Mouse (Mus musculus): Measurements from ENCODE around the gene Slc7a14. TPM values are rescaled to one million over a fixed set of nuclear protein-coding genes. Genes with fewer than 3 reads are reported as not detected.

Slc7a14 gene
- total and polyA plus RNA-seq, 3 experiments: under 0.01 to 0.01 TPM; not detected in 1

DNA sequence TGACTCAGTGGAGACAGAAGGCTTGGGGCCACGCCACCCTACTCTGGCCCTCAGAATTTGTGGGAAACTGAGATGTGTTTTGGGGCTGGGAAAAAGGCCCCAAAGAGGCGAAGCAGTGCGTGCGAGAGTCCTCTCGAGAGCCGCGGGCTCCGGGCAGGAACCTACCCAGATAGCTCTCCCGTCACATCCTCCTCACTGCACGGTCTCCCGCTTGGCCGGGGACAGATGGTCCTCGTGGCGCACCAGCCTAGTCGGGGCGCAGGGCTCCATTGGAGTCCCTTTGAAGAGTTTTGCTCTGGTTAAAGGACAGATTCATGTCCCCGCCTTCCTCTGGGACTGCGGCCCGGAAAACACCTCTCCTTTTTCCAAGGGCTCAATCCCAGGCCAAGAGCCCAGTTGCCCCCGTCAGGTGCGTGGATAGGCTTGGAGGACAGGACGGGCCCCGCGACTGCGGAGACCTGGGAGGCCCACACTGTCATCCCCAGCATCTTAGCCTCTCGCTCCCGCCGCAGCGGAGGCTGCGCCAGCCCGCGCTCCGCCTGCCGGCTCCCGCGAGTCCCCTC is 726 bp downstream of the Slc7a14 start:
- Histone ChIP-seq H3K4me3 (ENCODE audit: control insufficient read depth in 1 of 2, insufficient read depth in 1 of 2, low read depth in 2 of 2, low read length in 2 of 2) (no peak overlapping the region), H3K4me1 (ENCODE audit: control insufficient read depth in 1 of 2, insufficient read depth in 2 of 2, low read length in 2 of 2) (no peaks in the 10 kb centered on the region), H3K9ac (ENCODE audit: control insufficient read depth, low read depth, low read length, poor library complexity, severe bottlenecking) (no peak overlapping the region), H3K36me3 (ENCODE audit: control insufficient read depth in 1 of 2, insufficient read depth in 2 of 2, low read length in 2 of 2) (no peaks in the 10 kb centered on the region), H3K27ac (ENCODE audit: control insufficient read depth, low read depth, low read length) (no peak overlapping the region), H3K9me3 (replicated peaks; ENCODE audit: insufficient read depth, low read length) (no peaks in the 10 kb centered on the region), H3K27me3 (ENCODE audit: control insufficient read depth in 1 of 2, insufficient read depth in 2 of 2, low read length in 2 of 2) (no peaks in the 10 kb centered on the region), H3K79me2 (ENCODE audit: control insufficient read depth, insufficient read depth, low read length, poor library complexity) (no peaks in the 10 kb centered on the region)
- DNase-seq (ENCODE audit: low read depth, low spot score): no peak
- TF ChIP-seq TAL1 (IDR thresholded peaks at IDR 0.05; ENCODE audit: low read length) (no peak), POLR2AphosphoS2 (IDR thresholded peaks at IDR 0.05; ENCODE audit: low read length) (no peak), MYC (IDR thresholded peaks at IDR 0.05; ENCODE audit: low read depth, low read length) (no peak), JUND (IDR thresholded peaks at IDR 0.05; ENCODE audit: low read depth, low read length) (no peak), MAZ (IDR thresholded peaks at IDR 0.05; ENCODE audit: low read depth, low read length) (no peak), ETS1 (IDR thresholded peaks at IDR 0.05; ENCODE audit: low read depth, low read length) (no peak)

DNA sequence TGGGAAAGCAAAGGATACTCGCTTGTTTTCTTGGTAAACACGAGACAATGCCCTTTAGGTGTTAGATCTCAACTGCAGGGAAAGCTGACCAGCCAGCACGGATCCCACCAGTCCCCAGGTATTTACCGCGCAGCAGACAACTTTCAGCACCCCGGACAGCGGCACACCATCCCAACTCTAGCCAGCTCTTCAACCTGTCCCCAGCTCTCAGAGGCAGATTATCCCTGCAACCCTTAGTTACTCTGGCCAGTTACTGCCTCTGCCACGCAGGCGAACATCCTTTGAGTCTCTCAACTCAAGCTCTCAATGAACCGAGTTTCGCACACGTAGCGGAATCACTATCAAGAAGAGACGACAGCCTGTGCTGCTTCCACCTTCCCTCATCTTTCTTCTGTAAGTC is 1.3 kb downstream of the Slc7a14 start:
- peak; percentile 38 for DNase-seq (ENCODE audit: low read depth, low spot score)
- H3K36me3 ChIP-seq (ENCODE audit: control insufficient read depth in 1 of 2, insufficient read depth in 2 of 2, low read length in 2 of 2): no peaks in the 10 kb centered on the region
- H3K79me2 ChIP-seq (ENCODE audit: control insufficient read depth, insufficient read depth, low read length, poor library complexity): no peaks in the 10 kb centered on the region
- no peaks in the 10 kb centered on the region for H3K9me3 ChIP-seq (replicated peaks; ENCODE audit: insufficient read depth, low read length)
- H3K4me3 ChIP-seq (ENCODE audit: control insufficient read depth in 1 of 2, insufficient read depth in 1 of 2, low read depth in 2 of 2, low read length in 2 of 2): no peak overlapping the region
- H3K4me1 ChIP-seq (ENCODE audit: control insufficient read depth in 1 of 2, insufficient read depth in 2 of 2, low read length in 2 of 2): no peaks in the 10 kb centered on the region
- H3K27ac ChIP-seq (ENCODE audit: control insufficient read depth, low read depth, low read length): no peak overlapping the region
- TF ChIP-seq POLR2AphosphoS5 (IDR thresholded peaks at IDR 0.05; ENCODE audit: borderline replicate concordance, low read depth, low read length): no peak
- no peak for TF ChIP-seq KAT2A (conservative IDR thresholded peaks at IDR 0.05; ENCODE audit: low read depth, low read length)
- no peak for TF ChIP-seq ETS1 (IDR thresholded peaks at IDR 0.05; ENCODE audit: low read depth, low read length)
- no peak for TF ChIP-seq ZMIZ1 (IDR thresholded peaks at IDR 0.05; ENCODE audit: low read depth, low read length)
- no peak for TF ChIP-seq RAD21 (IDR thresholded peaks at IDR 0.05; ENCODE audit: low read depth, low read length)
- no peak for TF ChIP-seq MXI1 (IDR thresholded peaks at IDR 0.05; ENCODE audit: low read depth, low read length)
- no peaks in the 10 kb centered on the region for H3K27me3 ChIP-seq (ENCODE audit: control insufficient read depth in 1 of 2, insufficient read depth in 2 of 2, low read length in 2 of 2)
- no peak overlapping the region for H3K9ac ChIP-seq (ENCODE audit: control insufficient read depth, low read depth, low read length, poor library complexity, severe bottlenecking)

DNA sequence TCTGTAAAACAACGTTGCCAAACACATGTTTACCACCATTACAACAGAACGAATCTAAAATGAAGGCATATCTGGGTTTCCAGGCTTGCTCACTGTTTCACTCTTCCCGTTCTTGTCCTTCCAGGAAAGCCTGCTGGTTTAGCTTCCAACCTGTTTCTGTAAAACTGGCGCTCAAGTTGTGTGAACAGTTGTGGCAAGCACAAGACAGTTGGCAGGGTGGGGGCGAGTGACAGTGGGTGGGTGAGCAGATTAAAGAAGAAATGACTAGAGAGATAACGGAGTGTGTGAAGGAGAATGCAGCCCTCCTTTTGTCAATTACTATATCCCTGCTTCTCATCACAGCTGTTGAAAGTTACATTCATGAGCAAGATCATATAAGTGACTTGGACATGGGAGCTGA is 2.2 kb downstream of the Slc7a14 start:
- TF ChIP-seq HCFC1 (IDR thresholded peaks at IDR 0.05; ENCODE audit: low read depth, low read length) (no peak), NELFE (IDR thresholded peaks at IDR 0.05; ENCODE audit: low read depth, low read length) (no peak), TAL1 (IDR thresholded peaks at IDR 0.05; ENCODE audit: low read length) (no peak), SIN3A (IDR thresholded peaks at IDR 0.05; ENCODE audit: low read length) (no peak), EP300 (IDR thresholded peaks at IDR 0.05; ENCODE audit: low read depth in 1 of 2, low read length in 2 of 2) (no peak), POLR2AphosphoS5 (IDR thresholded peaks at IDR 0.05; ENCODE audit: borderline replicate concordance, low read depth, low read length) (no peak), ZNF384 (IDR thresholded peaks at IDR 0.05; ENCODE audit: low read depth, low read length) (no peak), GABPA (IDR thresholded peaks at IDR 0.05; ENCODE audit: low read depth, low read length) (no peak)
- DNase-seq (ENCODE audit: low read depth, low spot score): no peak
- H3K27me3 ChIP-seq (ENCODE audit: control insufficient read depth in 1 of 2, insufficient read depth in 2 of 2, low read length in 2 of 2): no peaks in the 10 kb centered on the region
- H3K79me2 ChIP-seq (ENCODE audit: control insufficient read depth, insufficient read depth, low read length, poor library complexity): no peaks in the 10 kb centered on the region
- H3K4me1 ChIP-seq (ENCODE audit: control insufficient read depth in 1 of 2, insufficient read depth in 2 of 2, low read length in 2 of 2): no peaks in the 10 kb centered on the region
- no peak overlapping the region for H3K4me3 ChIP-seq (ENCODE audit: control insufficient read depth in 1 of 2, insufficient read depth in 1 of 2, low read depth in 2 of 2, low read length in 2 of 2)
- H3K9me3 ChIP-seq (replicated peaks; ENCODE audit: insufficient read depth, low read length): no peaks in the 10 kb centered on the region
- H3K27ac ChIP-seq (ENCODE audit: control insufficient read depth, low read depth, low read length): no peak overlapping the region
- no peak overlapping the region for H3K9ac ChIP-seq (ENCODE audit: control insufficient read depth, low read depth, low read length, poor library complexity, severe bottlenecking)
- no peaks in the 10 kb centered on the region for H3K36me3 ChIP-seq (ENCODE audit: control insufficient read depth in 1 of 2, insufficient read depth in 2 of 2, low read length in 2 of 2)
